10 mouse cellular contexts compared by ENCODE assay signal in genomic region chr15:80950055-80950454, GRCm38 (mm10). TPM values are rescaled to one million over a fixed set of nuclear protein-coding genes. Genes with fewer than 3 reads are reported as not detected.
DNase-seq lines count a peak whose midpoint lies in the region; ATAC-seq and TF ChIP-seq lines count a peak whose summit lies in the region.
"Had no signal": no experiment of that assay in that cellular context is flagged by ENCODE, and none has a peak within 500 bp of the region (broad histone marks: within the 10 kb centered on the region; RNA-seq: fewer than 3 reads in every experiment).

No protein-coding gene starts in this region.

- no peak for TF ChIP-seq EP300 in lung, postnatal 0 days (IDR thresholded peaks at IDR 0.05)

- no peak overlapping the region for H3K9ac ChIP-seq in lung, embryonic 15.5 days
- H3K9ac ChIP-seq in lung, postnatal 0 days (replicated peaks; ENCODE audit: low read depth) = no peak overlapping the region
- no peak overlapping the region for H3K9ac ChIP-seq in forebrain, embryonic 12.5 days
- H3K9ac ChIP-seq in midbrain, embryonic 13.5 days (replicated peaks) = no peak overlapping the region

- peak overlapping the region; percentile 92 for H3K4me3 ChIP-seq in gastrocnemius, adult 2 months
- peak overlapping the region; percentile 81; the same call in 1 of the 2 replicates for H3K4me3 ChIP-seq in lung, embryonic 15.5 days
- no peak overlapping the region for H3K4me3 ChIP-seq in lung, postnatal 0 days (ENCODE audit: low read depth, low read length)
- peak overlapping the region; percentile 89 for H3K4me3 ChIP-seq in forebrain, embryonic 12.5 days (replicated peaks)
- no peak overlapping the region for H3K4me3 ChIP-seq in midbrain, embryonic 13.5 days (replicated peaks)

- no peak for ATAC-seq in lung, embryonic 15.5 days (ENCODE audit: borderline replicate concordance, extremely low read depth, low FRiP score, low TSS enrichment)
- no peak for ATAC-seq in lung, postnatal 0 days
- no peak for ATAC-seq in forebrain, embryonic 12.5 days (ENCODE audit: low FRiP score)
- ATAC-seq in midbrain, embryonic 13.5 days = no peak

- H3K9me3 ChIP-seq in lung, embryonic 15.5 days = no peaks in the 10 kb centered on the region
- H3K9me3 ChIP-seq in lung, postnatal 0 days (ENCODE audit: low read length) = no peaks in the 10 kb centered on the region
- no peaks in the 10 kb centered on the region for H3K9me3 ChIP-seq in forebrain, embryonic 12.5 days
- H3K9me3 ChIP-seq in midbrain, embryonic 13.5 days = no peaks in the 10 kb centered on the region

- WGBS in lung, embryonic 15.5 days = 79% methylated on average over 7 of the region's 7 CpGs
- 75% methylated on average over 7 of the region's 7 CpGs for WGBS in lung, postnatal 0 days
- WGBS in forebrain, embryonic 12.5 days = 88% methylated on average over 7 of the region's 7 CpGs
- 91% methylated on average over 7 of the region's 7 CpGs for WGBS in midbrain, embryonic 13.5 days

- H3K4me1 ChIP-seq in lung, embryonic 15.5 days = peaks cover 12% of the 10 kb centered on the region
- H3K4me1 ChIP-seq in lung, postnatal 0 days (ENCODE audit: insufficient read depth, low read depth, low read length) = peaks cover 8% of the 10 kb centered on the region; the same call in 1 of the 2 replicates
- peaks cover 18% of the 10 kb centered on the region for H3K4me1 ChIP-seq in forebrain, embryonic 12.5 days
- H3K4me1 ChIP-seq in midbrain, embryonic 13.5 days (replicated peaks) = peaks cover 20% of the 10 kb centered on the region

- peak overlapping the region; percentile 98 for H3K27ac ChIP-seq in gastrocnemius, adult 2 months
- no peak overlapping the region for H3K27ac ChIP-seq in lung, embryonic 15.5 days
- H3K27ac ChIP-seq in lung, postnatal 0 days (ENCODE audit: low read length) = no peak overlapping the region
- H3K27ac ChIP-seq in forebrain, embryonic 12.5 days = no peak overlapping the region
- no peak overlapping the region for H3K27ac ChIP-seq in midbrain, embryonic 13.5 days

- TF ChIP-seq CTCF in gastrocnemius, adult 2 months (IDR thresholded peaks at IDR 0.05) = no peak
- TF ChIP-seq CTCF in lung, postnatal 0 days (IDR thresholded peaks at IDR 0.05) = no peak

- intact Hi-C loops in gastrocnemius, adult 2 months (cut with DNase I) = no loop called here
- intact Hi-C loops in gastrocnemius, postnatal 36 days (cut with DNase I) = no loop called here

- peak overlapping the region; percentile 82 for H3K4me2 ChIP-seq in lung, embryonic 15.5 days
- H3K4me2 ChIP-seq in lung, postnatal 0 days (replicated peaks; ENCODE audit: low read depth, low read length) = no peak overlapping the region
- H3K4me2 ChIP-seq in forebrain, embryonic 12.5 days = peak overlapping the region; percentile 73
- peak overlapping the region; percentile 74 for H3K4me2 ChIP-seq in midbrain, embryonic 13.5 days (replicated peaks)

- H3K27me3 ChIP-seq in lung, embryonic 15.5 days = no peaks in the 10 kb centered on the region
- no peaks in the 10 kb centered on the region for H3K27me3 ChIP-seq in lung, postnatal 0 days (replicated peaks; ENCODE audit: insufficient read depth, low read length)
- no peaks in the 10 kb centered on the region for H3K27me3 ChIP-seq in forebrain, embryonic 12.5 days
- no peaks in the 10 kb centered on the region for H3K27me3 ChIP-seq in midbrain, embryonic 13.5 days

- no peak for DNase-seq in gastrocnemius, adult 2 months
- no peak for DNase-seq in gastrocnemius, postnatal 36 days
- DNase-seq in lung, postnatal 0 days (ENCODE audit: low spot score) = no peak
- no peak for DNase-seq in adrenal gland, postnatal 4 days (ENCODE audit: low spot score in 2 of 2)
- no peak for DNase-seq in layer of hippocampus, adult 18-20 months (ENCODE audit: low spot score in 2 of 2)
- DNase-seq: kidney, postnatal 4 days; left cerebral cortex, postnatal 4 days had no signal

- H3K36me3 ChIP-seq in lung, embryonic 15.5 days = peaks cover 31% of the 10 kb centered on the region
- peaks cover 5% of the 10 kb centered on the region for H3K36me3 ChIP-seq in lung, postnatal 0 days (ENCODE audit: insufficient read depth, low read length)
- peaks cover 35% of the 10 kb centered on the region for H3K36me3 ChIP-seq in forebrain, embryonic 12.5 days (replicated peaks)
- peaks cover 31% of the 10 kb centered on the region for H3K36me3 ChIP-seq in midbrain, embryonic 13.5 days

RNA-seq across cellular contexts. Expression of gene Adsl, which starts 1.8 kb away (rescaled TPM):
- 100 to 1,000 TPM; 173 to 178 TPM for total RNA-seq in gastrocnemius, adult 2 months (2021)
- total RNA-seq in gastrocnemius, postnatal 36 days (2021) = 100 to 1,000 TPM; 170 to 198 TPM
- polyA plus RNA-seq in lung, embryonic 15.5 days (2015; fragmentation: Nextera tagmentation; extraction: Ambion mirVana) = 157 and 171 TPM in 2 replicates
- 51.9 and 62.6 TPM in 2 replicates for polyA plus RNA-seq in lung, postnatal 0 days (2015; fragmentation: Nextera tagmentation; extraction: Ambion mirVana)
- polyA plus RNA-seq in forebrain, embryonic 12.5 days (2016; fragmentation: Nextera tagmentation; extraction: Ambion mirVana) = 140 and 160 TPM in 2 replicates
- polyA plus RNA-seq in midbrain, embryonic 13.5 days (2015; fragmentation: Nextera tagmentation; extraction: Ambion mirVana) = 101 TPM in 2 replicates
- 10 to 100 TPM; 58.3 to 60.1 TPM for total RNA-seq in adrenal gland, postnatal 4 days (2021)
- 10 to 100 TPM; 25.8 to 28.0 TPM for total RNA-seq in layer of hippocampus, adult 18-20 months (2021)

RNA-seq across cellular contexts. Expression of gene Sgsm3, which starts 27.5 kb away (rescaled TPM):
- 10 to 100 TPM; 16.9 to 20.4 TPM for total RNA-seq in gastrocnemius, adult 2 months (2021)
- total RNA-seq in gastrocnemius, postnatal 36 days (2021) = 10 to 100 TPM; 11.8 to 17.8 TPM
- polyA plus RNA-seq in lung, embryonic 15.5 days (2015; fragmentation: Nextera tagmentation; extraction: Ambion mirVana) = 40.8 and 45.1 TPM in 2 replicates
- 27.8 and 38.5 TPM in 2 replicates for polyA plus RNA-seq in lung, postnatal 0 days (2015; fragmentation: Nextera tagmentation; extraction: Ambion mirVana)
- 35.5 and 42.4 TPM in 2 replicates for polyA plus RNA-seq in forebrain, embryonic 12.5 days (2016; fragmentation: Nextera tagmentation; extraction: Ambion mirVana)
- 49.4 and 52.5 TPM in 2 replicates for polyA plus RNA-seq in midbrain, embryonic 13.5 days (2015; fragmentation: Nextera tagmentation; extraction: Ambion mirVana)
- 10 to 100 TPM; 22.1 to 26.5 TPM for total RNA-seq in adrenal gland, postnatal 4 days (2021)
- 10 to 100 TPM; 74.9 to 81.7 TPM for total RNA-seq in layer of hippocampus, adult 18-20 months (2021)

Comparison
In these comparisons a context has a peak if more than half of its experiments do, and no peak if none do; other contexts are left out.
1. H3K4me3 ChIP-seq: peak in gastrocnemius, adult 2 months (single experiment), lung, embryonic 15.5 days (single experiment) and forebrain, embryonic 12.5 days (single experiment); none in lung, postnatal 0 days (single experiment) and midbrain, embryonic 13.5 days (single experiment).